Mouse (Mus musculus) gastrocnemius, adult 18-20 months (tissue): ENCODE measurements around the gene Scai. TPM values are rescaled to one million over a fixed set of nuclear protein-coding genes. Genes with fewer than 3 reads are reported as not detected.

Experiments used
- total RNA-seq, 2 experiments: library from RNA; stranded (reverse); gene quantifications; 2 replicates each; pipeline ENCODE4 v1.2.3; 2021

The Scai gene
- total RNA-seq, 2 experiments from 2014 or later: 1.9 to 2.4 TPM

Other genes starting within 250 kb of the Scai start
- gene Wdr38, start 193.3 kb downstream of the Scai start, total RNA-seq: under 1 TPM; 0.09 to 0.14 TPM
- gene Arpc5l, start 185.4 kb downstream of the Scai start, total RNA-seq: 100 to 1,000 TPM; 112 to 141 TPM
- gene Rpl35, start 185.1 kb downstream of the Scai start, total RNA-seq: 100 to 1,000 TPM; 291 to 301 TPM
- 10 to 100 TPM in 1 of 2 experiments, 1 to 10 TPM in 1; 9.1 to 13.7 TPM for gene Golga1, start 125.2 kb downstream of the Scai start, total RNA-seq
- gene Ppp6c, start 35.7 kb upstream of the Scai start, total RNA-seq: 10 to 100 TPM; 58.5 to 61.7 TPM